11 mouse cellular contexts compared by ENCODE assay signal in genomic region chr1:51907821-51908220, GRCm38 (mm10). TPM values are rescaled to one million over a fixed set of nuclear protein-coding genes. Genes with fewer than 3 reads are reported as not detected.
DNase-seq lines count a peak whose midpoint lies in the region; ATAC-seq and TF ChIP-seq lines count a peak whose summit lies in the region.
"Had no signal": no experiment of that assay in that cellular context is flagged by ENCODE, and none has a peak within 500 bp of the region (broad histone marks: within the 10 kb centered on the region; RNA-seq: fewer than 3 reads in every experiment).

No protein-coding gene starts in this region.

- H3K9ac ChIP-seq in heart, embryonic 12.5 days, result no peak overlapping the region
- H3K9ac ChIP-seq in lung, embryonic 16.5 days (ENCODE audit: low read length), result no peak overlapping the region
- H3K9ac ChIP-seq in midbrain, embryonic 14.5 days (replicated peaks; ENCODE audit: low read length), result no peak overlapping the region
- no peak overlapping the region for H3K9ac ChIP-seq in forebrain, embryonic 15.5 days (replicated peaks)
- H3K9ac ChIP-seq: heart, embryonic 15.5 days had no signal

- no peak for TF ChIP-seq CTCF in bone marrow macrophage, adult 2 months (IDR thresholded peaks at IDR 0.05; ENCODE audit: low read depth, low read length)

- no peaks in the 10 kb centered on the region for H3K27me3 ChIP-seq in heart, embryonic 12.5 days (replicated peaks)
- no peaks in the 10 kb centered on the region for H3K27me3 ChIP-seq in lung, embryonic 16.5 days (ENCODE audit: control insufficient read depth, insufficient read depth, low read depth, low read length)
- no peaks in the 10 kb centered on the region for H3K27me3 ChIP-seq in midbrain, embryonic 14.5 days (ENCODE audit: control insufficient read depth, insufficient read depth, low read length)
- no peaks in the 10 kb centered on the region for H3K27me3 ChIP-seq in forebrain, embryonic 15.5 days
- H3K27me3 ChIP-seq: heart, embryonic 15.5 days had no signal

- no peaks in the 10 kb centered on the region for H3K36me3 ChIP-seq in heart, embryonic 12.5 days
- no peaks in the 10 kb centered on the region for H3K36me3 ChIP-seq in lung, embryonic 16.5 days (ENCODE audit: control insufficient read depth, insufficient read depth, low read length)
- H3K36me3 ChIP-seq in midbrain, embryonic 14.5 days (ENCODE audit: control insufficient read depth, insufficient read depth, low read length), result no peaks in the 10 kb centered on the region
- H3K36me3 ChIP-seq in forebrain, embryonic 15.5 days, result no peaks in the 10 kb centered on the region
- H3K36me3 ChIP-seq: heart, embryonic 15.5 days had no signal

- ATAC-seq in heart, embryonic 12.5 days (ENCODE audit: insufficient number of reproducible peaks, low FRiP score), result no peak
- peak; percentile 2; the same call in 1 of the 2 replicates for ATAC-seq in lung, embryonic 16.5 days (ENCODE audit: low read depth)
- no peak for ATAC-seq in midbrain, embryonic 14.5 days (ENCODE audit: low FRiP score, low TSS enrichment)
- ATAC-seq in forebrain, embryonic 15.5 days (replicated peaks), result no peak

- H3K4me1 ChIP-seq in heart, embryonic 12.5 days (replicated peaks), result peaks cover 57% of the 10 kb centered on the region
- H3K4me1 ChIP-seq in lung, embryonic 16.5 days (replicated peaks; ENCODE audit: control insufficient read depth, insufficient read depth, low read length), result peaks cover 45% of the 10 kb centered on the region
- peaks cover 15% of the 10 kb centered on the region for H3K4me1 ChIP-seq in bone marrow macrophage, adult 2 months (ENCODE audit: control insufficient read depth, insufficient read depth, low read length)
- H3K4me1 ChIP-seq in midbrain, embryonic 14.5 days (ENCODE audit: control insufficient read depth, insufficient read depth, low read length), result peaks cover 36% of the 10 kb centered on the region
- peaks cover 34% of the 10 kb centered on the region for H3K4me1 ChIP-seq in forebrain, embryonic 15.5 days

- no peak overlapping the region for H3K4me2 ChIP-seq in heart, embryonic 12.5 days
- no peak overlapping the region; the same call in 1 of the 2 replicates for H3K4me2 ChIP-seq in lung, embryonic 16.5 days (ENCODE audit: low read depth, low read length)
- H3K4me2 ChIP-seq in midbrain, embryonic 14.5 days (ENCODE audit: low read length), result no peak overlapping the region
- no peak overlapping the region for H3K4me2 ChIP-seq in forebrain, embryonic 15.5 days (replicated peaks)
- H3K4me2 ChIP-seq: heart, embryonic 15.5 days had no signal

- no peak overlapping the region for H3K4me3 ChIP-seq in heart, embryonic 12.5 days
- H3K4me3 ChIP-seq in lung, embryonic 16.5 days (ENCODE audit: low read length), result no peak overlapping the region
- 0 out of 2 replicates have a peak overlapping the region, but pooled peaks have one; percentile 15 for H3K4me3 ChIP-seq in bone marrow macrophage, adult 2 months (ENCODE audit: insufficient read depth, low read length)
- no peak overlapping the region for H3K4me3 ChIP-seq in midbrain, embryonic 14.5 days (replicated peaks; ENCODE audit: low read depth, low read length)
- no peak overlapping the region for H3K4me3 ChIP-seq in forebrain, embryonic 15.5 days
- H3K4me3 ChIP-seq: heart, embryonic 15.5 days had no signal

- DNase-seq in heart, adult 11 months, result peak; percentile 87
- DNase-seq in lung, postnatal 36 days, result no peak
- DNase-seq in midbrain, embryonic 14.5 days, result peak; percentile 48
- DNase-seq in frontal cortex, postnatal 36 days (ENCODE audit: low spot score in 2 of 2), result no peak
- DNase-seq: cerebellum, postnatal 36 days; kidney, postnatal 10 days had no signal

- no peak overlapping the region for H3K27ac ChIP-seq in heart, embryonic 12.5 days (ENCODE audit: poor library complexity, severe bottlenecking)
- no peak overlapping the region for H3K27ac ChIP-seq in lung, embryonic 16.5 days (ENCODE audit: low read length)
- peak overlapping the region; percentile 76 for H3K27ac ChIP-seq in bone marrow macrophage, adult 2 months (ENCODE audit: insufficient read depth, low read depth, low read length)
- no peak overlapping the region for H3K27ac ChIP-seq in midbrain, embryonic 14.5 days (replicated peaks; ENCODE audit: low read depth, low read length)
- no peak overlapping the region; the same call in 1 of the 2 replicates for H3K27ac ChIP-seq in forebrain, embryonic 15.5 days (replicated peaks)
- H3K27ac ChIP-seq: heart, embryonic 15.5 days had no signal

- TF ChIP-seq POLR2A in bone marrow macrophage, adult 2 months (IDR thresholded peaks at IDR 0.05; ENCODE audit: borderline replicate concordance, low read depth, low read length), result no peak

- H3K9me3 ChIP-seq in heart, embryonic 12.5 days (replicated peaks), result no peaks in the 10 kb centered on the region
- H3K9me3 ChIP-seq in lung, embryonic 16.5 days (ENCODE audit: control insufficient read depth, low read length), result no peaks in the 10 kb centered on the region
- no peaks in the 10 kb centered on the region for H3K9me3 ChIP-seq in midbrain, embryonic 14.5 days (ENCODE audit: control insufficient read depth, low read length)
- H3K9me3 ChIP-seq in forebrain, embryonic 15.5 days, result no peaks in the 10 kb centered on the region
- H3K9me3 ChIP-seq: heart, embryonic 15.5 days had no signal

- WGBS in heart, embryonic 12.5 days, result 34% methylated on average over 8 of the region's 8 CpGs
- 27% methylated on average over 8 of the region's 8 CpGs for WGBS in lung, embryonic 16.5 days
- 19% methylated on average over 8 of the region's 8 CpGs for WGBS in midbrain, embryonic 14.5 days
- WGBS in forebrain, embryonic 15.5 days, result 35% methylated on average over 8 of the region's 8 CpGs

RNA-seq across cellular contexts. Expression of gene Myo1b, which starts 8.1 kb away (rescaled TPM):
- 36.5 and 38.1 TPM in 2 replicates for polyA plus RNA-seq in heart, embryonic 12.5 days (2016; fragmentation: Nextera tagmentation; extraction: Ambion mirVana)
- polyA plus RNA-seq in lung, embryonic 16.5 days (2015; fragmentation: Nextera tagmentation; extraction: Ambion mirVana), result 80.4 and 83.0 TPM in 2 replicates
- 1.2 and 1.8 TPM in 2 replicates for polyA plus RNA-seq in bone marrow macrophage, adult 2 months (2012; ENCODE audit: insufficient read depth, insufficient read length, missing spikeins)
- 60.4 and 93.1 TPM in 2 replicates for polyA plus RNA-seq in midbrain, embryonic 14.5 days (2014; fragmentation: Nextera tagmentation; extraction: Ambion mirVana)
- 86.4 and 94.5 TPM in 2 replicates for polyA plus RNA-seq in forebrain, embryonic 15.5 days (2015; fragmentation: Nextera tagmentation; extraction: Ambion mirVana)

Comparison
In these comparisons a context has a peak if more than half of its experiments do, and no peak if none do; other contexts are left out.
1. DNase-seq: peak in heart, adult 11 months (single experiment) and midbrain, embryonic 14.5 days (single experiment); none in lung, postnatal 36 days (single experiment) and frontal cortex, postnatal 36 days (0 of 2).
2. RNA of gene Myo1b, which starts 8.1 kb away (polyA plus RNA-seq): 60.4 to 93.1 TPM in midbrain, embryonic 14.5 days, 86.4 to 94.5 TPM in forebrain, embryonic 15.5 days, 80.4 to 83.0 TPM in lung, embryonic 16.5 days and 36.5 to 38.1 TPM in heart, embryonic 12.5 days; 1.2 to 1.8 TPM in bone marrow macrophage, adult 2 months; every median in the first group is over 10 times any median in the second.